Comparison of ENCODE assay signal across 8 mouse cellular contexts in genomic region chr1:59762208-59762607, GRCm38 (mm10). TPM values are rescaled to one million over a fixed set of nuclear protein-coding genes. Genes with fewer than 3 reads are reported as not detected.
A peak's percentile ranks its signal among the peaks of the same experiment; 100 is the strongest.
DNase-seq lines count a peak whose midpoint lies in the region; ATAC-seq and TF ChIP-seq lines count a peak whose summit lies in the region.

No protein-coding gene starts in this region.

- peak overlapping the region; percentile 92 for H3K9ac ChIP-seq in kidney, embryonic 15.5 days
- H3K9ac ChIP-seq in lung, embryonic 14.5 days = peak overlapping the region; percentile 95

- no peak for TF ChIP-seq CTCF in cerebellum, adult 2 months (IDR thresholded peaks at IDR 0.05; ENCODE audit: borderline replicate concordance, insufficient read depth, low read depth, low read length)
- no peak for TF ChIP-seq CTCF in lung, embryonic 14.5 days (IDR thresholded peaks at IDR 0.05; ENCODE audit: low read depth)

- peak overlapping the region; percentile 97 for H3K4me3 ChIP-seq in cerebellum, adult 2 months (replicated peaks; ENCODE audit: insufficient read depth, low read depth, low read length)
- peak overlapping the region; percentile 88 for H3K4me3 ChIP-seq in kidney, embryonic 15.5 days (replicated peaks)
- peak overlapping the region; percentile 86 for H3K4me3 ChIP-seq in lung, embryonic 14.5 days (ENCODE audit: low read depth, low read length)

- H3K9me3 ChIP-seq in kidney, embryonic 15.5 days (replicated peaks) = no peaks in the 10 kb centered on the region
- no peaks in the 10 kb centered on the region for H3K9me3 ChIP-seq in lung, embryonic 14.5 days (ENCODE audit: low read depth, low read length)

- no peak for TF ChIP-seq POLR2A in cerebellum, adult 2 months (IDR thresholded peaks at IDR 0.05; ENCODE audit: borderline replicate concordance, insufficient read depth, low read length)

- DNase-seq in spleen, adult 12 weeks (ENCODE audit: low spot score) = peak; percentile 11
- no peak for DNase-seq in spleen, postnatal 14 days (ENCODE audit: low spot score in 2 of 2)
- peak in 1 of 2 experiments; percentile 31 for DNase-seq in cerebellum, adult 2 months
- peak; percentile 88 for DNase-seq in gonadal fat pad, adult 2 months (ENCODE audit: low read depth)
- DNase-seq in lung, embryonic 14.5 days = peak; percentile 70
- peak; percentile 33 for DNase-seq in ovary, postnatal 36 days (ENCODE audit: low spot score)
- no peak for DNase-seq in c-Kit-positive CD71-positive TER-119-positive erythroid progenitor cells, embryonic 14.5 days (ENCODE audit: low spot score)

- ATAC-seq in kidney, embryonic 15.5 days (replicated peaks; ENCODE audit: low FRiP score) = no peak; the same call in 1 of the 2 replicates
- ATAC-seq in lung, embryonic 14.5 days (ENCODE audit: insufficient read depth) = no peak

- H3K4me2 ChIP-seq in kidney, embryonic 15.5 days = peak overlapping the region; percentile 79
- H3K4me2 ChIP-seq in lung, embryonic 14.5 days = peak overlapping the region; percentile 83

- peaks cover 3% of the 10 kb centered on the region; the same call in 1 of the 2 replicates for H3K4me1 ChIP-seq in cerebellum, adult 2 months (ENCODE audit: control insufficient read depth, insufficient read depth, low read length)
- H3K4me1 ChIP-seq in kidney, embryonic 15.5 days = peaks cover 15% of the 10 kb centered on the region
- 0 out of 2 replicates have a peak, but pooled peaks cover 5% of the 10 kb centered on the region for H3K4me1 ChIP-seq in lung, embryonic 14.5 days (ENCODE audit: insufficient read depth)

- H3K36me3 ChIP-seq in kidney, embryonic 15.5 days = no peaks in the 10 kb centered on the region
- no peaks in the 10 kb centered on the region for H3K36me3 ChIP-seq in lung, embryonic 14.5 days (ENCODE audit: insufficient read depth)

- no peaks in the 10 kb centered on the region for H3K27me3 ChIP-seq in cerebellum, adult 2 months (ENCODE audit: control insufficient read depth, insufficient read depth, low read length)
- no peaks in the 10 kb centered on the region for H3K27me3 ChIP-seq in kidney, embryonic 15.5 days
- no peaks in the 10 kb centered on the region for H3K27me3 ChIP-seq in lung, embryonic 14.5 days (ENCODE audit: insufficient read depth, low read length)

- H3K27ac ChIP-seq in cerebellum, adult 2 months (ENCODE audit: insufficient read depth, low read length) = 0 out of 2 replicates have a peak overlapping the region, but pooled peaks have one; percentile 90
- H3K27ac ChIP-seq in kidney, embryonic 15.5 days = peak overlapping the region; percentile 99
- peak overlapping the region; percentile 100 for H3K27ac ChIP-seq in lung, embryonic 14.5 days (ENCODE audit: low read depth)

- 5% methylated on average over 10 of the region's 10 CpGs for whole genome bisulfite sequencing in cerebellum, adult 2 months
- 1% methylated on average over 10 of the region's 10 CpGs for whole genome bisulfite sequencing in kidney, embryonic 15.5 days
- 2% methylated on average over 10 of the region's 10 CpGs for WGBS in lung, embryonic 14.5 days

RNA-seq across cellular contexts. Expression of gene Bmpr2, which starts 1.0 kb away (rescaled TPM):
- polyA plus RNA-seq in cerebellum, adult 2 months (2012; rRNA removed) = 22.1 and 23.7 TPM in 2 replicates
- 10.3 and 13.7 TPM in 2 replicates for polyA plus RNA-seq in gonadal fat pad, adult 2 months (2012; rRNA removed)
- polyA plus RNA-seq in kidney, embryonic 15.5 days (2015; fragmentation: Nextera tagmentation; extraction: Ambion mirVana) = 8.1 and 8.3 TPM in 2 replicates
- 14.4 and 14.7 TPM in 2 replicates for polyA plus RNA-seq in lung, embryonic 14.5 days (2014; fragmentation: Nextera tagmentation; extraction: Ambion mirVana)

Comparison
In these comparisons a context has a peak if more than half of its experiments do, and no peak if none do; other contexts are left out.
1. DNase-seq: peak in spleen, adult 12 weeks (single experiment), gonadal fat pad, adult 2 months (single experiment), lung, embryonic 14.5 days (single experiment) and ovary, postnatal 36 days (single experiment); none in spleen, postnatal 14 days (0 of 2) and c-Kit-positive CD71-positive TER-119-positive erythroid progenitor cells, embryonic 14.5 days (single experiment).
2. Peak in every context shown above with its lines, with median percentiles within 50 percentile points of each other: H3K27ac ChIP-seq and H3K4me3 ChIP-seq.